ENCODE assay signal across 8 mouse cellular contexts in the genomic region with DNA sequence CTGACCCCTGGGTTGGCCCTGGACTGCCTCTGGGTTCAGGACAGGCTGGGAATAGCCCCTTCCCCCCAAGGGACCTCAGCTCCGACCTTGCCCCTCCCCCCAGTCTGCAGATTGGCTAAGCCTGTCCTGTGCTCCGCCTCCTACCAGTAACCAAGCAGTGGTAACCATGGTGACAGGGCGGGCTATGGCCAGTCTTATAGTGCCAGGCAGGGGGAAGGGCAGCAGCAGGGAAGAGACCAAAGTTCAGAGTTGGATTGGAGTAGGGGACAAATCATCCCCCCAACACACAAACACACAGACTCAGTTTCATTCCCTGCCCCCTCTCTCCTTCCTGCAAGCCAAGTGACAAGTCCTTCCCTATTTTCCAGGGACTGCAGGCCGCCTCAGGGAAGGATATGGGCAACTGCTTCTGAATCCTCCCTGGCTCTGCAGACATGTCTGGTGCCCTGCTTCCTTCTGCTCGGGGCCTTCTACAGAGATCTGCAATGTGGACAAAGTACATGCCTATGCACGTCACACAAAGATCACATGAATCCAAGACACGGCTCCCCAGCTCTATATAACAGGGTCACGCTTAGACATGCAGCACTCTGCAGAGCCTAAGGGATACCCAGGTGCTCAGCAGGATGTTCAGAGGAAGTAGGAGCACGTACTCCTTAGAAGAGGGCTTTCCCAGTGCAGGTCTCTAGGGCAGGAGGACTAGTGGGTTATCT. TPM values are rescaled to one million over a fixed set of nuclear protein-coding genes. Genes with fewer than 3 reads are reported as not detected.
DNase-seq lines count a peak whose midpoint lies in the region; ATAC-seq and TF ChIP-seq lines count a peak whose summit lies in the region.

No protein-coding gene starts in this region.

- H3K4me3 ChIP-seq in ES-E14 (ENCODE audit: insufficient read depth in 1 of 2, low read depth in 1 of 2, low read length in 2 of 2, poor library complexity in 1 of 2, severe bottlenecking in 1 of 2): no peak overlapping the region
- H3K4me3 ChIP-seq in forebrain, postnatal 0 days (ENCODE audit: low read depth, low read length): no peak overlapping the region
- no peak overlapping the region for H3K4me3 ChIP-seq in kidney, adult 2 months (ENCODE audit: insufficient read depth, low read depth, low read length)
- H3K4me3 ChIP-seq in limb, embryonic 10.5 days: peak overlapping the region; percentile 33
- H3K4me3 ChIP-seq in midbrain, embryonic 12.5 days: peak overlapping the region; percentile 0; the same call in 1 of the 2 replicates
- peak overlapping the region; percentile 9; the same call in 1 of the 2 replicates for H3K4me3 ChIP-seq in testis, adult 2 months (ENCODE audit: control insufficient read depth, low read depth, low read length)

- H3K36me3 ChIP-seq in ES-E14 (ENCODE audit: control insufficient read depth, insufficient read depth, low read length, poor library complexity, severe bottlenecking): peaks cover 31% of the 10 kb centered on the region; the same call in 1 of the 2 replicates
- H3K36me3 ChIP-seq in forebrain, postnatal 0 days (ENCODE audit: insufficient read depth): peaks cover 18% of the 10 kb centered on the region
- no peaks in the 10 kb centered on the region for H3K36me3 ChIP-seq in kidney, adult 2 months (ENCODE audit: control insufficient read depth, insufficient read depth, low read length)
- peaks cover 84% of the 10 kb centered on the region for H3K36me3 ChIP-seq in limb, embryonic 10.5 days
- H3K36me3 ChIP-seq in midbrain, embryonic 12.5 days: peaks cover 20% of the 10 kb centered on the region
- no peaks in the 10 kb centered on the region for H3K36me3 ChIP-seq in testis, adult 2 months (ENCODE audit: control insufficient read depth, insufficient read depth, low read length)

- TF ChIP-seq POLR2A in kidney, adult 2 months (IDR thresholded peaks at IDR 0.05; ENCODE audit: low read depth, low read length): no peak
- TF ChIP-seq POLR2A in testis, adult 2 months (IDR thresholded peaks at IDR 0.05; ENCODE audit: control insufficient read depth, low read depth, low read length): no peak; the same call in 1 of the 2 replicates

- H3K9ac ChIP-seq in ES-E14 (ENCODE audit: insufficient read depth, low read depth, low read length, poor library complexity, severe bottlenecking): no peak overlapping the region
- H3K9ac ChIP-seq in forebrain, postnatal 0 days: no peak overlapping the region
- no peak overlapping the region; the same call in 1 of the 2 replicates for H3K9ac ChIP-seq in midbrain, embryonic 12.5 days (replicated peaks)

- no peaks in the 10 kb centered on the region for H3K9me3 ChIP-seq in ES-E14 (ENCODE audit: control insufficient read depth, insufficient read depth, low read depth, low read length)
- H3K9me3 ChIP-seq in forebrain, postnatal 0 days (ENCODE audit: low read length): no peaks in the 10 kb centered on the region
- no peaks in the 10 kb centered on the region for H3K9me3 ChIP-seq in limb, embryonic 10.5 days (replicated peaks)
- no peaks in the 10 kb centered on the region for H3K9me3 ChIP-seq in midbrain, embryonic 12.5 days

- WGBS in forebrain, postnatal 0 days: 17% methylated on average over 9 of the region's 9 CpGs
- 26% methylated on average over 9 of the region's 9 CpGs for WGBS in kidney, adult 2 months
- WGBS in limb, embryonic 10.5 days: 25% methylated on average over 9 of the region's 9 CpGs
- WGBS in midbrain, embryonic 12.5 days: 11% methylated on average over 9 of the region's 9 CpGs

- no peak for TF ChIP-seq CTCF in forebrain, postnatal 0 days (IDR thresholded peaks at IDR 0.05; ENCODE audit: low read depth)
- no peak for TF ChIP-seq CTCF in kidney, adult 2 months (conservative IDR thresholded peaks at IDR 0.05; ENCODE audit: insufficient read depth, insufficient read length, low read depth, low read length)
- no peak for TF ChIP-seq CTCF in testis, adult 2 months (IDR thresholded peaks at IDR 0.05; ENCODE audit: control insufficient read depth, insufficient read depth, insufficient replicate concordance, low read depth, low read length)

- no peak overlapping the region for H3K27ac ChIP-seq in ES-E14 (ENCODE audit: insufficient read depth, low read depth, low read length, poor library complexity, severe bottlenecking)
- peak overlapping the region; percentile 59 for H3K27ac ChIP-seq in forebrain, postnatal 0 days (ENCODE audit: low read depth, low read length)
- H3K27ac ChIP-seq in kidney, adult 2 months (ENCODE audit: insufficient read depth, low read depth, low read length): peak overlapping the region; percentile 90
- peak overlapping the region; percentile 93 for H3K27ac ChIP-seq in limb, embryonic 10.5 days
- H3K27ac ChIP-seq in midbrain, embryonic 12.5 days (replicated peaks): peak overlapping the region; percentile 96
- no peak overlapping the region for H3K27ac ChIP-seq in testis, adult 2 months (ENCODE audit: control insufficient read depth, insufficient read depth, low read depth, low read length)

- peak; percentile 97 for ATAC-seq in forebrain, postnatal 0 days
- peak; percentile 97 for ATAC-seq in midbrain, embryonic 12.5 days (ENCODE audit: low FRiP score, low read depth)

- in situ Hi-C loops in ES-E14 (cut with MboI; ENCODE audit: low sequenced_read_pairs in 2 of 2, unreplicated experiment in 2 of 2): no loop called here

- peak overlapping the region; percentile 26 for H3K4me2 ChIP-seq in forebrain, postnatal 0 days (ENCODE audit: low read depth)
- peak overlapping the region; percentile 41 for H3K4me2 ChIP-seq in midbrain, embryonic 12.5 days (replicated peaks)

- peaks cover 8 to 60% of the 10 kb centered on the region in 2 experiments; a peak in 3 of 4 replicates for H3K4me1 ChIP-seq in ES-E14 (ENCODE audit: control insufficient read depth in 2 of 2, insufficient read depth in 2 of 2, low read length in 2 of 2, poor library complexity in 1 of 2)
- peaks cover 11% of the 10 kb centered on the region; the same call in 1 of the 2 replicates for H3K4me1 ChIP-seq in forebrain, postnatal 0 days (ENCODE audit: insufficient read depth)
- peaks cover 70% of the 10 kb centered on the region for H3K4me1 ChIP-seq in kidney, adult 2 months (ENCODE audit: control insufficient read depth, insufficient read depth, low read length)
- peaks cover 71% of the 10 kb centered on the region for H3K4me1 ChIP-seq in limb, embryonic 10.5 days
- H3K4me1 ChIP-seq in midbrain, embryonic 12.5 days: peaks cover 92% of the 10 kb centered on the region
- peaks cover 16% of the 10 kb centered on the region for H3K4me1 ChIP-seq in testis, adult 2 months (ENCODE audit: control insufficient read depth, insufficient read depth, low read length)

- DNase-seq in ES-E14 (ENCODE audit: low read depth, low spot score): peak; percentile 89
- peak; percentile 80 to 88 for DNase-seq in adrenal gland, postnatal 36 days
- DNase-seq in forebrain, postnatal 0 days: peak; percentile 84
- DNase-seq in kidney, adult 2 months: peak; percentile 96
- DNase-seq in limb, embryonic 10.5 days (ENCODE audit: low spot score): peak; percentile 93
- DNase-seq in gastrocnemius, postnatal 25 days: no peak

- H3K27me3 ChIP-seq in forebrain, postnatal 0 days (ENCODE audit: insufficient read depth, low read length): no peaks in the 10 kb centered on the region
- H3K27me3 ChIP-seq in kidney, adult 2 months (replicated peaks; ENCODE audit: control insufficient read depth, insufficient read depth, low read length): no peaks in the 10 kb centered on the region
- H3K27me3 ChIP-seq in limb, embryonic 10.5 days (ENCODE audit: low read depth, poor library complexity, severe bottlenecking): no peaks in the 10 kb centered on the region
- no peaks in the 10 kb centered on the region for H3K27me3 ChIP-seq in midbrain, embryonic 12.5 days
- no peaks in the 10 kb centered on the region for H3K27me3 ChIP-seq in testis, adult 2 months (ENCODE audit: control insufficient read depth, insufficient read depth, low read length)

TF ChIP-seq in ES-E14, 5 proteins besides CTCF, POLR2A, EP300 and RAD21:
- TF ChIP-seq ZNF384 (IDR thresholded peaks at IDR 0.05; ENCODE audit: low read depth, low read length) (no peak), CHD2 (IDR thresholded peaks at IDR 0.05; ENCODE audit: low read depth, low read length) (peak; percentile 62; the same call in 1 of the 2 replicates)
TF ChIP-seq in ES-E14: peak in this region for 1.

RNA-seq across cellular contexts. Expression of a gene that starts 14.5 kb away (rescaled TPM):
- 226 and 491 TPM in 2 replicates for total RNA-seq in ES-E14 (2012; rRNA removed)
- 10 to 100 TPM; 47.2 to 91.8 TPM for total RNA-seq in adrenal gland, postnatal 36 days (2021)
- 109 and 120 TPM in 2 replicates for total RNA-seq in forebrain, postnatal 0 days (2014; rRNA removed)
- polyA plus RNA-seq in forebrain, postnatal 0 days (2015; fragmentation: Nextera tagmentation; extraction: Ambion mirVana): 30.5 and 45.0 TPM in 2 replicates
- polyA plus RNA-seq in kidney, adult 2 months (2012; rRNA removed): 89.9 and 114 TPM in 2 replicates
- polyA plus RNA-seq in limb, embryonic 10.5 days (2016; fragmentation: Nextera tagmentation; extraction: Ambion mirVana): 67.5 and 77.3 TPM in 2 replicates
- 113 and 123 TPM in 2 replicates for polyA plus RNA-seq in midbrain, embryonic 12.5 days (2016; fragmentation: Nextera tagmentation; extraction: Ambion mirVana)
- polyA plus RNA-seq in testis, adult 2 months (2012; rRNA removed): 14.3 and 15.2 TPM in 2 replicates
- total RNA-seq in gastrocnemius, postnatal 25 days (2021): 1 to 10 TPM; 3.7 to 4.8 TPM

Comparison
In these comparisons a context has a peak if more than half of its experiments do, and no peak if none do; other contexts are left out.
1. H3K27ac ChIP-seq: peak in forebrain, postnatal 0 days (single experiment), kidney, adult 2 months (single experiment), limb, embryonic 10.5 days (single experiment) and midbrain, embryonic 12.5 days (single experiment); none in ES-E14 (single experiment) and testis, adult 2 months (single experiment).
2. H3K4me3 ChIP-seq: peak in limb, embryonic 10.5 days (single experiment), midbrain, embryonic 12.5 days (single experiment) and testis, adult 2 months (single experiment); none in ES-E14 (0 of 2), forebrain, postnatal 0 days (single experiment) and kidney, adult 2 months (single experiment).